Comparison of ENCODE assay signal across 8 mouse cellular contexts in genomic region chr19:12005376-12006360, GRCm38 (mm10). TPM values are rescaled to one million over a fixed set of nuclear protein-coding genes. Genes with fewer than 3 reads are reported as not detected.
DNase-seq lines count a peak whose midpoint lies in the region; ATAC-seq and TF ChIP-seq lines count a peak whose summit lies in the region.

No protein-coding gene starts in this region.

- H3K4me3 ChIP-seq in bone marrow macrophage, adult 2 months (ENCODE audit: insufficient read depth, low read length), result peak overlapping the region; percentile 64
- peak overlapping the region; percentile 89 for H3K4me3 ChIP-seq in embryonic fibroblast, embryonic 13.5 days (ENCODE audit: insufficient read depth, low read length)
- peak overlapping the region; percentile 68 for H3K4me3 ChIP-seq in heart, embryonic 10.5 days
- H3K4me3 ChIP-seq in kidney, embryonic 15.5 days (replicated peaks), result peak overlapping the region; percentile 66
- H3K4me3 ChIP-seq in limb, embryonic 15.5 days, result peak overlapping the region; percentile 65
- peak overlapping the region; percentile 60 for H3K4me3 ChIP-seq in midbrain, postnatal 0 days (ENCODE audit: low read depth, low read length)

- H3K4me2 ChIP-seq in kidney, embryonic 15.5 days, result peak overlapping the region; percentile 75
- peak overlapping the region; percentile 60 for H3K4me2 ChIP-seq in limb, embryonic 15.5 days
- H3K4me2 ChIP-seq in midbrain, postnatal 0 days (ENCODE audit: low read depth, low read length, poor library complexity, severe bottlenecking), result peak overlapping the region; percentile 58

- H3K4me1 ChIP-seq in bone marrow macrophage, adult 2 months (ENCODE audit: control insufficient read depth, insufficient read depth, low read length), result peaks cover 20% of the 10 kb centered on the region
- H3K4me1 ChIP-seq in embryonic fibroblast, embryonic 13.5 days (ENCODE audit: control insufficient read depth, insufficient read depth, low read length), result peaks cover 13% of the 10 kb centered on the region
- H3K4me1 ChIP-seq in heart, embryonic 10.5 days, result peaks cover 23% of the 10 kb centered on the region
- peaks cover 23% of the 10 kb centered on the region for H3K4me1 ChIP-seq in kidney, embryonic 15.5 days
- H3K4me1 ChIP-seq in limb, embryonic 15.5 days, result peaks cover 19% of the 10 kb centered on the region; the same call in 1 of the 2 replicates
- 0 out of 2 replicates have a peak, but pooled peaks cover 6% of the 10 kb centered on the region for H3K4me1 ChIP-seq in midbrain, postnatal 0 days (ENCODE audit: insufficient read depth, low read length)

- peak; percentile 65 for ATAC-seq in kidney, embryonic 15.5 days (replicated peaks; ENCODE audit: low FRiP score)
- ATAC-seq in limb, embryonic 15.5 days (ENCODE audit: insufficient number of reproducible peaks, low FRiP score, low TSS enrichment, low read depth), result peak; percentile 72; the same call in 1 of the 2 replicates
- peak; percentile 74 for ATAC-seq in midbrain, postnatal 0 days (ENCODE audit: low FRiP score)

- H3K27ac ChIP-seq in bone marrow macrophage, adult 2 months (ENCODE audit: insufficient read depth, low read depth, low read length), result peak overlapping the region; percentile 63
- peak overlapping the region; percentile 65 for H3K27ac ChIP-seq in embryonic fibroblast, embryonic 13.5 days (ENCODE audit: insufficient read depth, low read length)
- peak overlapping the region; percentile 81 for H3K27ac ChIP-seq in heart, embryonic 10.5 days
- H3K27ac ChIP-seq in kidney, embryonic 15.5 days, result peak overlapping the region; percentile 79
- H3K27ac ChIP-seq in limb, embryonic 15.5 days, result peak overlapping the region; percentile 82
- H3K27ac ChIP-seq in midbrain, postnatal 0 days (ENCODE audit: low read depth, low read length), result peak overlapping the region; percentile 71

- under 1% methylated on average over 41 of the region's 41 CpGs for WGBS in heart, embryonic 10.5 days
- WGBS in kidney, embryonic 15.5 days, result under 1% methylated on average over 41 of the region's 41 CpGs
- WGBS in limb, embryonic 15.5 days, result under 1% methylated on average over 41 of the region's 41 CpGs
- WGBS in midbrain, postnatal 0 days, result under 1% methylated on average over 41 of the region's 41 CpGs

- TF ChIP-seq POLR2A in bone marrow macrophage, adult 2 months (IDR thresholded peaks at IDR 0.05; ENCODE audit: borderline replicate concordance, low read depth, low read length), result no peak
- TF ChIP-seq POLR2A in embryonic fibroblast, embryonic 13.5 days (IDR thresholded peaks at IDR 0.05; ENCODE audit: low read depth, low read length), result peak; percentile 39; the same call in 1 of the 2 replicates

- peak; percentile 96 for DNase-seq in 416B (ENCODE audit: low read depth)
- peak; percentile 95 for DNase-seq in heart, embryonic 10.5 days (ENCODE audit: low spot score)
- DNase-seq in midbrain, postnatal 0 days (ENCODE audit: low spot score), result peak; percentile 95
- peak; percentile 81 to 89 for DNase-seq in spleen, postnatal 10 days (ENCODE audit: low spot score in 2 of 2)

- no peaks in the 10 kb centered on the region for H3K36me3 ChIP-seq in heart, embryonic 10.5 days
- H3K36me3 ChIP-seq in kidney, embryonic 15.5 days, result no peaks in the 10 kb centered on the region
- H3K36me3 ChIP-seq in limb, embryonic 15.5 days, result no peaks in the 10 kb centered on the region
- no peaks in the 10 kb centered on the region for H3K36me3 ChIP-seq in midbrain, postnatal 0 days (ENCODE audit: insufficient read depth, low read length)

- H3K27me3 ChIP-seq in heart, embryonic 10.5 days (ENCODE audit: insufficient read depth, poor library complexity, severe bottlenecking), result no peaks in the 10 kb centered on the region
- H3K27me3 ChIP-seq in kidney, embryonic 15.5 days, result no peaks in the 10 kb centered on the region
- H3K27me3 ChIP-seq in limb, embryonic 15.5 days, result no peaks in the 10 kb centered on the region
- H3K27me3 ChIP-seq in midbrain, postnatal 0 days (ENCODE audit: insufficient read depth, low read length), result no peaks in the 10 kb centered on the region

- peak overlapping the region; percentile 54 for H3K9ac ChIP-seq in kidney, embryonic 15.5 days
- peak overlapping the region; percentile 45 for H3K9ac ChIP-seq in limb, embryonic 15.5 days
- peak overlapping the region; percentile 51 for H3K9ac ChIP-seq in midbrain, postnatal 0 days (replicated peaks; ENCODE audit: low read length, poor library complexity, severe bottlenecking)

- H3K9me3 ChIP-seq in heart, embryonic 10.5 days, result no peaks in the 10 kb centered on the region
- no peaks in the 10 kb centered on the region for H3K9me3 ChIP-seq in kidney, embryonic 15.5 days (replicated peaks)
- no peaks in the 10 kb centered on the region for H3K9me3 ChIP-seq in limb, embryonic 15.5 days
- no peaks in the 10 kb centered on the region for H3K9me3 ChIP-seq in midbrain, postnatal 0 days (ENCODE audit: low read length)

- TF ChIP-seq CTCF in bone marrow macrophage, adult 2 months (IDR thresholded peaks at IDR 0.05; ENCODE audit: low read depth, low read length), result no peak
- TF ChIP-seq CTCF in embryonic fibroblast, embryonic 13.5 days (IDR thresholded peaks at IDR 0.05; ENCODE audit: borderline replicate concordance, insufficient read depth, low read length), result no peak
- TF ChIP-seq CTCF in midbrain, postnatal 0 days (IDR thresholded peaks at IDR 0.05), result no peak

RNA-seq across cellular contexts. Expression of gene Olfr1423, which starts 35.4 kb away (rescaled TPM):
- not detected in 2 replicates for polyA plus RNA-seq in bone marrow macrophage, adult 2 months (2012; ENCODE audit: insufficient read depth, insufficient read length, missing spikeins)
- polyA plus RNA-seq in embryonic fibroblast, embryonic 13.5 days (2011; ENCODE audit: insufficient read length, low read depth, missing spikeins), result not detected in 2 replicates
- polyA plus RNA-seq in heart, embryonic 10.5 days (2016; fragmentation: Nextera tagmentation; extraction: Ambion mirVana), result 0.05 TPM in 1 of 2 replicates, not detected in the other
- not detected in 2 replicates for polyA plus RNA-seq in kidney, embryonic 15.5 days (2015; fragmentation: Nextera tagmentation; extraction: Ambion mirVana)
- 0.03 TPM in 1 of 2 replicates, not detected in the other for polyA plus RNA-seq in limb, embryonic 15.5 days (2015; fragmentation: Nextera tagmentation; extraction: Ambion mirVana)
- not detected in 2 replicates for total RNA-seq in midbrain, postnatal 0 days (2014; rRNA removed)
- polyA plus RNA-seq in midbrain, postnatal 0 days (2015; fragmentation: Nextera tagmentation; extraction: Ambion mirVana), result not detected in 2 replicates

RNA-seq across cellular contexts. Expression of gene Osbp, which starts 39.9 kb away (rescaled TPM):
- 32.9 and 34.7 TPM in 2 replicates for polyA plus RNA-seq in bone marrow macrophage, adult 2 months (2012; ENCODE audit: insufficient read depth, insufficient read length, missing spikeins)
- 49.4 and 54.4 TPM in 2 replicates for polyA plus RNA-seq in embryonic fibroblast, embryonic 13.5 days (2011; ENCODE audit: insufficient read length, low read depth, missing spikeins)
- 4.7 and 5.8 TPM in 2 replicates for polyA plus RNA-seq in heart, embryonic 10.5 days (2016; fragmentation: Nextera tagmentation; extraction: Ambion mirVana)
- polyA plus RNA-seq in kidney, embryonic 15.5 days (2015; fragmentation: Nextera tagmentation; extraction: Ambion mirVana), result 3.9 and 4.2 TPM in 2 replicates
- 4.7 and 5.6 TPM in 2 replicates for polyA plus RNA-seq in limb, embryonic 15.5 days (2015; fragmentation: Nextera tagmentation; extraction: Ambion mirVana)
- 24.6 and 28.1 TPM in 2 replicates for total RNA-seq in midbrain, postnatal 0 days (2014; rRNA removed)
- polyA plus RNA-seq in midbrain, postnatal 0 days (2015; fragmentation: Nextera tagmentation; extraction: Ambion mirVana), result 2.8 TPM in 2 replicates

RNA-seq across cellular contexts. Expression of gene Olfr1424, which starts 56.8 kb away (rescaled TPM):
- not detected in 2 replicates for polyA plus RNA-seq in bone marrow macrophage, adult 2 months (2012; ENCODE audit: insufficient read depth, insufficient read length, missing spikeins)
- not detected in 2 replicates for polyA plus RNA-seq in embryonic fibroblast, embryonic 13.5 days (2011; ENCODE audit: insufficient read length, low read depth, missing spikeins)
- polyA plus RNA-seq in heart, embryonic 10.5 days (2016; fragmentation: Nextera tagmentation; extraction: Ambion mirVana), result not detected in 2 replicates
- not detected in 2 replicates for polyA plus RNA-seq in kidney, embryonic 15.5 days (2015; fragmentation: Nextera tagmentation; extraction: Ambion mirVana)
- not detected in 2 replicates for polyA plus RNA-seq in limb, embryonic 15.5 days (2015; fragmentation: Nextera tagmentation; extraction: Ambion mirVana)
- not detected in 2 replicates for total RNA-seq in midbrain, postnatal 0 days (2014; rRNA removed)
- not detected in 2 replicates for polyA plus RNA-seq in midbrain, postnatal 0 days (2015; fragmentation: Nextera tagmentation; extraction: Ambion mirVana)

Comparison
In these comparisons a context has a peak if more than half of its experiments do, and no peak if none do; other contexts are left out.
1. Peak in every context shown above with its lines: DNase-seq, ATAC-seq, H3K4me3 ChIP-seq and H3K27ac ChIP-seq.